Mouse (Mus musculus) lung, postnatal 10 days (tissue): ENCODE data around the gene Ror1.

Experiments used
- DNase-seq: peaks from one replicate; pipeline ENCODE4 v3.0.0; 2021

Gene Ror1

GRCm38 (mm10) chr4:100165790-100166189 lies 70.2 kb downstream of the Ror1 start:
- no peak for DNase-seq

GRCm38 (mm10) chr4:100166871-100167270 lies 71.3 kb downstream of the Ror1 start:
- no peak for DNase-seq

GRCm38 (mm10) chr4:100169683-100170082 lies 74.1 kb downstream of the Ror1 start:
- DNase-seq: peak; percentile 40

GRCm38 (mm10) chr4:100170161-100170650 lies 74.6 kb downstream of the Ror1 start:
- DNase-seq: peak; percentile 47

GRCm38 (mm10) chr4:100170743-100171142 lies 75.2 kb downstream of the Ror1 start:
- no peak for DNase-seq

GRCm38 (mm10) chr4:100171483-100171898 lies 75.9 kb downstream of the Ror1 start:
- no peak for DNase-seq

- peak; percentile 22 for DNase-seq
Observed at GRCm38 (mm10) chr4:100175594-100175993, 80.0 kb downstream of the Ror1 start.

GRCm38 (mm10) chr4:100178316-100178715 lies 82.7 kb downstream of the Ror1 start:
- DNase-seq: peak; percentile 16

- DNase-seq: peak; percentile 79
Observed at GRCm38 (mm10) chr4:100181676-100182075, 86.1 kb downstream of the Ror1 start.

- DNase-seq: no peak
Observed at GRCm38 (mm10) chr4:100186781-100187180, 91.2 kb downstream of the Ror1 start.

GRCm38 (mm10) chr4:100187563-100188200 lies 92.1 kb downstream of the Ror1 start:
- DNase-seq: peak; percentile 47

- DNase-seq: peak; percentile 58
Observed at GRCm38 (mm10) chr4:100188201-100188699, 92.7 kb downstream of the Ror1 start.

- no peak for DNase-seq
Observed at GRCm38 (mm10) chr4:100191483-100191882, 95.9 kb downstream of the Ror1 start.

- DNase-seq: no peak
Observed at GRCm38 (mm10) chr4:100194136-100194535, 98.5 kb downstream of the Ror1 start.

- DNase-seq: no peak
Observed at GRCm38 (mm10) chr4:100196255-100196793, 100.7 kb downstream of the Ror1 start.

- no peak for DNase-seq
Observed at GRCm38 (mm10) chr4:100198275-100198674, 102.7 kb downstream of the Ror1 start.

- DNase-seq: no peak
Observed at GRCm38 (mm10) chr4:100201322-100201721, 105.7 kb downstream of the Ror1 start.

- no peak for DNase-seq
Observed at GRCm38 (mm10) chr4:100203066-100203465, 107.5 kb downstream of the Ror1 start.

- no peak for DNase-seq
Observed at GRCm38 (mm10) chr4:100203688-100204087, 108.1 kb downstream of the Ror1 start.

- no peak for DNase-seq
Observed at GRCm38 (mm10) chr4:100204381-100204780, 108.8 kb downstream of the Ror1 start.

GRCm38 (mm10) chr4:100208081-100208480 lies 112.5 kb downstream of the Ror1 start:
- DNase-seq: no peak

GRCm38 (mm10) chr4:100209106-100209505 lies 113.5 kb downstream of the Ror1 start:
- no peak for DNase-seq

- no peak for DNase-seq
Observed at GRCm38 (mm10) chr4:100211331-100211730, 115.7 kb downstream of the Ror1 start.
